Mouse (Mus musculus) cerebellum, postnatal 10 days (tissue): ENCODE measurements around the gene Adat2.
A peak's percentile ranks its signal among the peaks of the same experiment; 100 is the strongest.

Experiments
- DNase-seq, 2 experiments: peaks; one replicate each; pipeline ENCODE4 v3.0.0; 2021; ENCODE audit warnings: mixed read lengths in 2 of 2

Adat2 gene

DNA sequence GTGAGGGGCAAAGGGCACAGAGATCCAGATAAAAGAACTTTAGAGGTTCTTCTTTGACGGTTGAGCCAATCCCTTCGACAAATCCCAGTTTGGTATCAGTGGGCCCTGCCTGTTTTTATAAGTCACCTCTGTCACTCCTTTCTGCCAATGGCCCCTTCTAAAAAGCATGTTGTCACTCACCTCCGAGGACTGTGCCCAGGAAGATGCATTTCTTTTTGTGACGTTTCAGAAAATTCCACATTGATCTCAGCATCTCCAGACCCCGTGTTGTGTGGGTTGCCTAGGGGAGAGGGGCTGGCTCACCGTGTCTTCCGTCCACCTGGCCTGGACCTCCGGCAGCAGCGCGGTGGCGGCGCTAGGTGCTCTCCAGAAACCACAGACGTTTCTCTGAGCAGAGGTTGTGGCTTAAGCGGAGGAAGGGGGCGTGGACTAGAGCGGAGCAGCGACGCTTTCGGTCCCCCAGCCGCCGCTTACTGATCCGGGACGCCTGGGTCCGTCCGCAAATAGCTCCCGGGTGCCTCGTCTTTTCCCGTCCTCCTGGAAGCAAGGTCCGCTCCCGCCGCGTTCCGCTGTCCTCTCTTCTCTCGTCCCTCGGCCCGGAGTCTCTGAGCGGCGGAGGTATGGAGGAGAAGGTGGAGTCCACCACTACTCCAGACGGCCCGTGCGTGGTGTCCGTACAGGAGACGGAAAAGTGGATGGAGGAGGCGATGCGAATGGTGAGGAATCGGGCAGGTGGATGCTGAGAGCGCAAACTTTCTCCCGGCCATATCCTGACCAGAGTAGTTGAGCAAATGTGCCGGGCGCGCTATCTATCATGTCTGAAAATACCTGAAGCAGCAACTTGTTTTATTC, at the start of gene Adat2, which contains the start of gene Pex3:
Gene Adat2, plus strand, starts transcription at position 249 of the 852 bp plus-strand sequence.
Gene Pex3, minus strand, starts transcription at position 497 of the 852 bp plus-strand sequence.
- DNase-seq, result peak; percentile 94 to 95

- no peak for DNase-seq
Observed at GRCm38 (mm10) chr10:13521857-13522256, 30.8 kb upstream of the Adat2 start.

DNA sequence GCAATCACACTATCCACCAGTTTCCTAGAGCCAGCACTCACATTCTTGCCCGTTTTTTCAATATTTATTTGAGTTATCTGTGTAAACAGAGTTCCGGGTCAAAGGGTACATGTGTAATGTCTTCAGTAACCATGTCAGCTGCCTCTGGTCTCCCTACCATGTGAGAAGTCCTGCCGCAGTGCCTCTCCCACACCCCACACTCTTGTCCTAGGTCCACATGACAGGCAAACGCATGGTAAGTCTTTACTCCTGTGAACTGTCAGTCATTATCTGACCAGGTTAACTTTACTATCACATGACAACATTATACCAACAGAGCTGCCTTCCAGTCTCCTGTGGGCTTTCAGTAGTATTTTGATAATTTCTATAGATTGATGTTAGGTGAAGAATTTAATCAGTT, 24.5 kb upstream of the Adat2 start:
- DNase-seq, result no peak

GRCm38 (mm10) chr10:13534751-13535150, 17.9 kb upstream of the Adat2 start:
- peak; percentile 15 to 41 for DNase-seq

GRCm38 (mm10) chr10:13536706-13537105, 16.0 kb upstream of the Adat2 start:
- no peak for DNase-seq

- no peak for DNase-seq
Observed at GRCm38 (mm10) chr10:13539769-13540333, 12.8 kb upstream of the Adat2 start.

GRCm38 (mm10) chr10:13541721-13542120, 11.0 kb upstream of the Adat2 start:
- no peak for DNase-seq

GRCm38 (mm10) chr10:13553498-13553985, 848 bp downstream of the Adat2 start:
- DNase-seq, result no peak

GRCm38 (mm10) chr10:13554316-13554715, 1.6 kb downstream of the Adat2 start:
- DNase-seq, result no peak

- DNase-seq, result no peak
Observed at GRCm38 (mm10) chr10:13560014-13560674, 7.5 kb downstream of the Adat2 start.

DNA sequence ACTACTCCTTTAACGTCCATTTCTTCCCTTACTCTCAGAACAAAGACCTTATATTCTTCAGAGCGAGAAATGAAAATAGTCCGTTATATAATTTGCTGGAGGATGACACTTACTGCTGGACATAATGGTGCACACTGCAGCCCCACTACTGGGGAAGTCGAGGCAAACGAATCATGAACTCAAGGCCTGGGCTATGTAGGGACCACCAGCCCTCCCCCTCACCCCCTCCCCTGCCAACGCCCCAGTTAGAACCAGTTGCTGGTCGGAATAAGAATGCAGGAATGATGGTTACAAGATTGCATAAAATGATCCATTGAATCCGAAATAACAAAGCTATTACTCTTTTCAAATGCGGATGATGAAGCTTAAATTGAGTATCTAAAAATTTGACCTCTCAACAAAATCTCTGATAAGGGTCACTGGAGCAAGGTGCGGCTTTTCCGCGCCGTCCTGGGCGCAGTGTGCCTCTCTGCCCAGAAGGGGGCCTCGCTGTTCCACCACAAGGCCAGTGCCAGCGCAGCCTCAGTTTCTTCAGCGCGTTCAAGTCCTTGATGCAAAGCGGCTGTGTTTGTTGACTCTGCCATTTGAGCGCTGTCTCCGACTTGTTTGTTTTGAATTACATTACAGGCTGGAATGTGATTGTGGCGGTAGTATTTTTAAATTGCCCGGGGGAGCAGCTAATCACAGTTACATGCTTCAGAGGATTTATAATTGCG, 11.8 kb downstream of the Adat2 start:
- DNase-seq, result peak; percentile 89 to 90

DNA sequence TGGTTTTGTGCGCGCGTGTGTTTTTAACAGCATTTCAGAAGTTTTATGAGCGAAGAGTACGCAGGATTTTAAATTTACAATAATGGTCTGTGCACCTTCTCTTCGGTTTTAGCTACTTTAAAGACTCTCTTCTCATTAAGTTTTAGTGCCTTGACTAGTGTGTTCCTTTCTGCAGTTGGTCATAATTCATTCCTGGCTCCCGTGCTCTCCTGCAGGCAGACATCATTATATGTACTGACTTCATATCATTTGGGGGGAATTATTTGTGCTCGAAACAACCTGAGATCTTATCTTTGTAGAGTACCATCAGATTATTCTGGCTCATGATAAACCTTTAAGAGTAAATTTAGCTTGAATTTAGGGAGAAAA, 12.4 kb downstream of the Adat2 start:
- no peak for DNase-seq

DNA sequence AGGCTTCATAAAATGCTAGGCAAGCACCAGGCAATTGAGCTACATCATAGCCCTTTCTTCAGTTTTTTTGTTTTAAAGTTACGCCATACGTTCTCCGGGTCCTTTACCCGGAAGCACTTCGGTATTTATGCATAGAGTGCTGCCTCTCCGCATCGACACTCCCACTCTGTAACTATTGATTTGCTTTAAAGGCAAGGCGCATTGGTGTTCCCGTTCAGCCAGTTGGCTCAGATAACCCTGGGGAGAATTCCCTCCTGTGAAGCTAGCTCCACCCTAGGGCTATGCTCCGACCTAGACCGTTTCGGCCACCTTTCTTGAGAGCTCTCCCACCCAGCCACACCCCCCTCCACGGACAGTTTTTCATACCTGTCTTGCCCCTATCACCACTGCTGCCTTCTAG, 13.7 kb downstream of the Adat2 start:
- DNase-seq, result no peak

GRCm38 (mm10) chr10:13569818-13570217, 17.1 kb downstream of the Adat2 start:
- peak; percentile 63 to 64 for DNase-seq

- no peak for DNase-seq
Observed at GRCm38 (mm10) chr10:13570697-13571538, 18.2 kb downstream of the Adat2 start.

- DNase-seq, result no peak
Observed at GRCm38 (mm10) chr10:13572003-13572402, 19.3 kb downstream of the Adat2 start.

GRCm38 (mm10) chr10:13572410-13572809, 19.7 kb downstream of the Adat2 start:
- no peak for DNase-seq

GRCm38 (mm10) chr10:13577123-13577522, 24.4 kb downstream of the Adat2 start:
- DNase-seq, result no peak

DNA sequence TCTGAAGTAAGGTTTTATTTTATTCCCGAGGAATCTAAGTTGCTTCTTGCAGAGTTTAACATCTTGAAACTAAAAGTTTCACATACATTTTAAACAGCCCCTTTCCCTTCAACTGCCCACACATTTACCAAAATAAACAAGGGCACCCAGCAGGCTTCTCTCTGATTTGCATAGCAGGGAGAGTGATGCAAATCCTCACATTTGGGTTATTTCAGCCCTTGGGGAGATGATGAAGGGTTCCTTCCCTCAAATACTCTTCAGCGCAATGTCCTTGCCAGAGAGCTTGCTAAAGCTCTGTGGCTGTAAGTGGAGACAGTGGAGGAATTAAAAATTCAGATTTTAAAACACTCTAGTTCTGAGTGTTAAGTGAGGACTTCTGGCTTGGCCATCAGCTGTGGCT, 35.2 kb downstream of the Adat2 start:
- no peak for DNase-seq

GRCm38 (mm10) chr10:13592196-13592595, 39.5 kb downstream of the Adat2 start:
- no peak for DNase-seq

DNA sequence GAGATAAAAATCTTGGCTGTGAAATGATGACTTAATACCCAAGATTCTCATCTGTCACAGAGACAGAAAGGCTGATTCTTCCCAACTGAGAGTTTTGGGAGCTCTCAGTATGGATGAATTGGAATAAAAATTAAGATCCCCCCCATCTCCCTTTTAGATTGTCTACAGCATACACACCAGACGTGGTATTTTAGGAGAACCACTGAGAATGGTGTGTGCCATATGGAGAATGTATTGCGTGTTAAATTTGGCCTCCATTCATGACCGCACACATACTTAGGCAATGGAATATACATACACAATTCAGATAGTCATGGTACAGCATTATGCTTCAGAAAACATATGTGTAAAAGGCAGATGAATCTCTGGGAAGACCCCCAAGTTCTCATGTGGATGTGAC, 40.8 kb downstream of the Adat2 start:
- DNase-seq, result no peak

DNA sequence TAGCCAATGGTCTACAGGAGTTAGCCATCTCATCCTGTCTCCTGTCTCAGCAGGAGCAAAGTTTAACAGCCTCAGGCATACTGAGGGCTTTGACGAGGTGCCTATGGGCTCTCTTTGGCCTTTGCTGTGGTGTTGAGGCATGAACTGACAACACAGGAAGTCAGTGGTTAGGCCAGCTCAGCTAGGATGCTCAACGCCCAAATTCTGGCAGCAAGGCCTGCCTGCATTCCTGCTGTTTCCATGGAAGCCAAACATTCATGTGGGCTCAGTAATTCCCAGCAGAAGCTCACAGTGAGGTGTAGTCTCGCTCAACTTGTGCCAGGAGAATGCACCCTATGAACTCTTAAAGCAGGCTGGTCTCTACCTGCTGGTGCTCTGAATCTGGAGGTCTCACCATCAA, 43.4 kb downstream of the Adat2 start:
- peak in 1 of 2 experiments; percentile 7 for DNase-seq
